Mouse (Mus musculus) stomach, embryonic 14.5 days (tissue): ENCODE measurements around the gene Kirrel. TPM values are rescaled to one million over a fixed set of nuclear protein-coding genes. Genes with fewer than 3 reads are reported as not detected.

ENCODE experiments used
- ATAC-seq: fragments of 200-750 bp; cut with Nextera tagmentation; 2 replicates; pipeline ENCODE4 v1.8.0; 2017; ENCODE audit warnings: low read depth, moderate TSS enrichment; ENCODE audit not compliant: insufficient number of reproducible peaks, insufficient read depth, low FRiP score
- H3K27ac ChIP-seq: fragments of 300-500 bp; sonication (generic); 2 replicates; pipeline ENCODE4 v1.5.1; 2014; ENCODE audit warnings: mild to moderate bottlenecking, low read length, moderate library complexity, mixed read lengths
- H3K27me3 ChIP-seq: fragments of 300-500 bp; sonication (generic); 2 replicates; pipeline ENCODE4 v1.6.1; 2014; ENCODE audit warnings: low read length, control low read depth, mixed read lengths; ENCODE audit not compliant: control insufficient read depth, insufficient read depth
- H3K36me3 ChIP-seq: fragments of 300-500 bp; sonication (generic); 2 replicates; pipeline ENCODE4 v1.6.1; 2014; ENCODE audit warnings: mild to moderate bottlenecking, control low read depth, low read length, moderate library complexity, mixed read lengths; ENCODE audit not compliant: control insufficient read depth, insufficient read depth
- H3K4me1 ChIP-seq: fragments of 300-500 bp; sonication (generic); 2 replicates; pipeline ENCODE4 v1.6.1; 2014; ENCODE audit warnings: low read length, control low read depth, mixed read lengths; ENCODE audit not compliant: control insufficient read depth, insufficient read depth
- H3K4me2 ChIP-seq: fragments of 300-500 bp; sonication (generic); replicated peaks from 2 replicates; pipeline ENCODE4 v1.6.1; 2014; ENCODE audit warnings: low read depth, low read length, control low read depth
- H3K4me3 ChIP-seq: fragments of 300-500 bp; sonication (generic); 2 replicates; pipeline ENCODE4 v1.5.1; 2014; ENCODE audit warnings: low read depth, low read length, control low read depth
- H3K9ac ChIP-seq: fragments of 300-500 bp; sonication (generic); replicated peaks from 2 replicates; pipeline ENCODE4 v1.6.1; 2014; ENCODE audit warnings: low read depth, mild to moderate bottlenecking, control low read depth, low read length, moderate library complexity, mixed read lengths
- H3K9me3 ChIP-seq: fragments of 300-500 bp; sonication (generic); 2 replicates; pipeline ENCODE4 v1.6.1; 2016; ENCODE audit warnings: low read depth, low read length, control low read depth; ENCODE audit not compliant: control insufficient read depth
- WGBS: fragments of 180-500 bp; shearing (Covaris S2); extraction: QIAGEN DNeasy Blood & Tissue Kit; methylation state at CpG from one replicate; pipeline ENCODE4 v1.1.7; 2014; 5-methylcytosine and 5-hydroxymethylcytosine counted together
- polyA plus RNA-seq: library from polyadenylated mRNA; unstranded; fragments of >200 nt; fragmentation: Nextera tagmentation; extraction: Ambion mirVana; gene quantifications from 2 replicates; pipeline ENCODE4 v1.2.1, GENCODE M21; 2014

The Kirrel gene
- polyA plus RNA-seq, 1 experiment from 2014 or later: 9.1 TPM

DNA sequence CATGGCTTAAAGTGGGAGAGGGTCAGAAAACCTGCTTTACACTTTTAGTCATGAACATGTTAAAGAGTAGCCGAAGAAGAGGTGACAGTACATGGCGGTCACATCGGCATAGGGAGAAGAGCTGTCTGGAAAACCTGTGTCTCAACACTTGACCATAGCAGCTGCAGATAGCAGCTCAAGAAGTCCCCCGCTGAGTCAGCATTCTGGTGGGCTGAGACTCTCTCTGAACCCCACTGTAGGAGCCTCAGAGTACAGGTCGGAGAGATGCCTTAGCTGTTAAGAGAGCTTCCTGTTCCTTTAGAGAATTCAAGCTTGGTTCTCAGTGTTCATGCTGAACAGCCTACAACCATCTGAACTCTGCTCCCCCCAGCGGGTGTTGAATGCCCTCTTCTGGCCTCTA lies 136.0 kb downstream of the Kirrel start:
- no peaks in the 10 kb centered on the region for H3K4me1 ChIP-seq
- no peaks in the 10 kb centered on the region for H3K27me3 ChIP-seq
- WGBS: 85% methylated on average over 6 of the region's 6 CpGs
- H3K4me2 ChIP-seq: no peak overlapping the region
- H3K27ac ChIP-seq: no peak overlapping the region
- no peaks in the 10 kb centered on the region for H3K9me3 ChIP-seq
- no peaks in the 10 kb centered on the region for H3K36me3 ChIP-seq
- H3K4me3 ChIP-seq: no peak overlapping the region
- no peak overlapping the region for H3K9ac ChIP-seq
- ATAC-seq: no peak

DNA sequence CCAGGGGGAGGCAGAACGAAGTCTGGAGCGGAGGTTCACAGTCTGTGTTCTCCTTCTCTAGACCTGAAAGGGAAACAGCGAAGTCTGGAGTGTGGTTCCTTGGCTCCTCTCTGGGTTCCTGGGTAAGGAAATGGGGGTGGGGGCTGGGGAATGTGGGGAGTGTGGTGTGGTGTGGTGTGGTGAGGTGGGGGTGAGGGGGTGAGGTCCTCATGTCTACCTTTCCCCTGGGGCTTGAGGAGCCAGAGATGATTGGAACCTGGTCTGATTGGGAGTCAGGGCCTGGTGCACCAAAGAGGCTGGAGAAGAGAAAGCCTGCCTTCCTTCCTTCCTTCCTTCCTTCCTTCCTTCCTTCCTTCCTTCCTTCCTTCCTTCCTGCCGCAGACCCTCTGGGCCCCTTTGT lies 140.5 kb downstream of the Kirrel start:
- Histone ChIP-seq H3K27me3 (no peaks in the 10 kb centered on the region), H3K4me3 (no peak overlapping the region), H3K36me3 (no peaks in the 10 kb centered on the region), H3K9ac (no peak overlapping the region), H3K4me1 (no peaks in the 10 kb centered on the region), H3K4me2 (no peak overlapping the region), H3K9me3 (no peaks in the 10 kb centered on the region), H3K27ac (no peak overlapping the region)
- no peak for ATAC-seq
- WGBS: 94% methylated on average over 3 of the region's 4 CpGs

DNA sequence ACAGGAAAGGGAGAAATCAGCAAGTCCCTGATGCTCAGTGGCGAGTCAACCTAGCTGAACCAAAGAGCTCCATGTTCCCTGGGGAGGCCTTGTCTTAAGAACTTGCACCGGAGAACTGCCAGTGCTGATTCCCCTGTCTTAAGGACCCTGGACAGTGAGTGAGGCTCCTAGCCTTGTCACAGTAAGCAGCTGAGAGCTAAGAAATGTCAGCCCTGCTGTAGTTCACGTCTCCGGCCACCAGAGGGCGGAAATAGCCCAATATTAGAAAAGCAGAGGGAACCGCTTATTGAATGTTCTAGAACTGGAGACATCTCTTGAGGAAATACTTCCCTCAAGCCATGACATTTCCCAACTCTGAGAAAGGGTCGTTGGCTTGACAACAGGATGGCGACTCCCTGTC lies 141.2 kb downstream of the Kirrel start:
- H3K9ac ChIP-seq: no peak overlapping the region
- H3K36me3 ChIP-seq: no peaks in the 10 kb centered on the region
- ATAC-seq: no peak
- no peak overlapping the region for H3K27ac ChIP-seq
- H3K4me3 ChIP-seq: no peak overlapping the region
- H3K4me1 ChIP-seq: no peaks in the 10 kb centered on the region
- no peaks in the 10 kb centered on the region for H3K9me3 ChIP-seq
- no peak overlapping the region for H3K4me2 ChIP-seq
- no peaks in the 10 kb centered on the region for H3K27me3 ChIP-seq
- WGBS: 22% methylated on average over 8 of the region's 8 CpGs

DNA sequence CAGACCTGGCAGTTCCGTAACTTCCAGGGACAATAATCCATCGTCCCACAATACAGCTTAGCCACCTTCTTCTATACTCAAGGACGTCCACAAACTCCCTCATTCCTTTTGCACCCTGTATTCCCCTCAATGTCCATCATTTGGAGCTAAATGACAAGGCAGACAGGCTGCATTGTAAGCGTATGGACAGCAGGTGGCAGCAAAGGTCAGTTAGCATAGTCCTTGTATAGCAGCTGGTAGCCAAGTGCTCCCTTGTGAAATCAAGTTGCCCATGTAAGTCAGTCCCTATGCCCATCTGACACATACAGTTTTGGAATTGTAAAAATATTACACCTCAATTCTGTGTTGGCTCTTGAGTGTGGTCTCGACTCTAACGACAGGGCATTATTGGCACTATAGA lies 143.7 kb downstream of the Kirrel start:
- no peak overlapping the region for H3K27ac ChIP-seq
- no peaks in the 10 kb centered on the region for H3K27me3 ChIP-seq
- H3K4me3 ChIP-seq: no peak overlapping the region
- 20% methylated on average over 6 of the region's 6 CpGs for WGBS
- no peak overlapping the region for H3K9ac ChIP-seq
- no peaks in the 10 kb centered on the region for H3K4me1 ChIP-seq
- ATAC-seq: no peak
- no peaks in the 10 kb centered on the region for H3K9me3 ChIP-seq
- no peaks in the 10 kb centered on the region for H3K36me3 ChIP-seq
- no peak overlapping the region for H3K4me2 ChIP-seq

Other genes with a start within 250 kb of the Kirrel start
- 35.5 and 37.6 TPM in 2 replicates for gene Cd1d1, start 175.3 kb downstream of the Kirrel start, polyA plus RNA-seq
- gene Fcrls, start 89.0 kb upstream of the Kirrel start, polyA plus RNA-seq: 15.9 and 16.2 TPM in 2 replicates
- 0.15 and 0.35 TPM in 2 replicates for gene Cd5l, start 183.1 kb upstream of the Kirrel start, polyA plus RNA-seq
- 0.20 and 0.54 TPM in 2 replicates for gene Fcrl1, start 201.6 kb upstream of the Kirrel start, polyA plus RNA-seq